Mouse (Mus musculus) erythroblast, embryonic 14.5 days (primary cell): ENCODE measurements around the gene Apoc3. TPM values are rescaled to one million over a fixed set of nuclear protein-coding genes. Genes with fewer than 3 reads are reported as not detected.

Experiments
- H3K27me3 ChIP-seq: 2 replicates; pipeline ENCODE4 v1.6.1; 2012; ENCODE audit warnings: inconsistent platforms; ENCODE audit not compliant: control insufficient read depth
- H3K36me3 ChIP-seq: 2 replicates; pipeline ENCODE4 v1.6.1; 2012; ENCODE audit warnings: mild to moderate bottlenecking, inconsistent platforms; ENCODE audit not compliant: control insufficient read depth
- H3K4me1 ChIP-seq: 2 replicates; pipeline ENCODE4 v1.6.1; 2012; ENCODE audit warnings: inconsistent platforms; ENCODE audit not compliant: control insufficient read depth
- H3K4me3 ChIP-seq: replicated peaks from 2 replicates; pipeline ENCODE3; 2012; ENCODE audit warnings: moderate library complexity, mild to moderate bottlenecking, inconsistent platforms
- H3K9me3 ChIP-seq: 2 replicates; pipeline ENCODE4 v1.6.1; 2012; ENCODE audit warnings: low read length, inconsistent platforms, mixed read lengths; ENCODE audit not compliant: control insufficient read depth
- GATA1 ChIP-seq: IDR thresholded peaks from 2 replicates; pipeline ENCODE4 v1.6.1; 2012; ENCODE audit warnings: low read length, inconsistent platforms, mixed read lengths
- TAL1 ChIP-seq: IDR thresholded peaks from 3 replicates; pipeline ENCODE4 v1.6.1; 2012; ENCODE audit warnings: low read length, inconsistent platforms, mixed read lengths
- polyA plus RNA-seq: library from polyadenylated mRNA; stranded (reverse); fragments of >175 nt; gene quantifications from 2 replicates; pipeline ENCODE4 v1.2.3, GENCODE M21; 2012

Gene Apoc3
- polyA plus RNA-seq, 1 experiment, result not detected

DNA sequence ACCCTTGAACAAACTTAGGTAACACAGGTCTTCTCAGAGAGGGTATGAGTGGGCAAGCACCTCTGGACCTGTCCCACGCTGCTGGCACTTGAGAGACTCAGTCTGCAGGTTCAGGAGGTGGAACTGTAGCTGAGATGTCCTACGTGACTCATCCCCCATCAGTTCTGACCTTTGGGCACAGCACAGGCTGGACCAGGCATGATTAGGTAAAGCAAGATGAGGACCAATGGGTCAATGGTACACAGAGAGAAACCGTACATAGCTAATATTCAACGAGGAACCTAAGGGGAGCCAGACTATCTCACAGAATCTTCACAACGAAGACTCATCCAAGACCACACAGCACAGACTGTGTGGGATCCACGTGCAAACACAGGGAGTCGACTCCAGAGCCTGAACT lies 3.4 kb upstream of the Apoc3 start:
- Histone ChIP-seq H3K4me1 (peaks cover 10% of the 10 kb centered on the region), H3K4me3 (no peak overlapping the region), H3K36me3 (no peaks in the 10 kb centered on the region), H3K27me3 (no peaks in the 10 kb centered on the region), H3K9me3 (no peaks in the 10 kb centered on the region)
- TF ChIP-seq GATA1 (no peak), TAL1 (no peak)

DNA sequence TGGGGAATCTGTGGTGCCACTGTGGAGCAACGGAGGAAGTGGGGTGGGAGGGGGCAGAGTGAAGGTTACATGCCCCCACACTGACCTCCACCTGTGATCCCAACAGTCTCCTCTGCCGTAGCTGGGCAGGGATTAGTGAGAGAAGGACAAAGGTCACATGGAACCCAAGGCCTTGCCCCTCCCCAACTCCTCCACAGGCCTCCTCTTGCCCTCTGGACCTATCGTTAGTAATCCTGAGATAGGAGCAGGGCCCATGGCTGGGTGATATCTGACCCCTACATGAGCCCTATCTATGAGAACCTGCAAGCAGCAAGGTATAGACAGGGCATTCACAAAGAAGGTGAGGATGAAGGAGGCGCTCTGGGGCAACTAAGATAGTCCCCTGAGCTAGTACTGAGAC lies 213 bp upstream of the Apoc3 start:
- Histone ChIP-seq H3K9me3 (no peaks in the 10 kb centered on the region), H3K4me1 (peaks cover 10% of the 10 kb centered on the region), H3K4me3 (no peak overlapping the region), H3K36me3 (no peaks in the 10 kb centered on the region), H3K27me3 (no peaks in the 10 kb centered on the region)
- TF ChIP-seq GATA1, result no peak
- TF ChIP-seq TAL1, result no peak

DNA sequence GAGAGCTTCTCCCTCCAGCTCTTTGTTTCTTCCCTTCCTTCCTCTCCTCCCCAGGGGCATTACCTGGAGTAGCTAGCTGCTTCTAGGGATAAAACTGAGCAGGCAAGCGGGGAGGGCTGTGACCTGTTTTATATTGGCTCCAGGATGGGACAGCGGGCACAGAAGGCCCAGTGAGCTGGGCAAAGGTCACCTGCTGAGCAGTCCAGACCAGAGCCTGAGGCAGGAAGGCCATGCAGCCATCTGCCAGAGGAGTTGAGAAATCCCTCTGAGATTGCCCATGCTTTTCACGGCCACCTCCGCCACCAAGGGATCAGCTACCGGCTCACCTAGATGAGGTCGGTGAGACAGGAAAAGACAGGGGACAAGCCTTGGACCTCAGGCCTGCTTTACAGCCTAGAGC lies 240 bp downstream of the Apoc3 start:
- peaks cover 11% of the 10 kb centered on the region for H3K4me1 ChIP-seq
- H3K36me3 ChIP-seq, result no peaks in the 10 kb centered on the region
- TF ChIP-seq GATA1 (no peak), TAL1 (no peak)
- no peak overlapping the region for H3K4me3 ChIP-seq
- H3K9me3 ChIP-seq, result no peaks in the 10 kb centered on the region
- H3K27me3 ChIP-seq, result no peaks in the 10 kb centered on the region

DNA sequence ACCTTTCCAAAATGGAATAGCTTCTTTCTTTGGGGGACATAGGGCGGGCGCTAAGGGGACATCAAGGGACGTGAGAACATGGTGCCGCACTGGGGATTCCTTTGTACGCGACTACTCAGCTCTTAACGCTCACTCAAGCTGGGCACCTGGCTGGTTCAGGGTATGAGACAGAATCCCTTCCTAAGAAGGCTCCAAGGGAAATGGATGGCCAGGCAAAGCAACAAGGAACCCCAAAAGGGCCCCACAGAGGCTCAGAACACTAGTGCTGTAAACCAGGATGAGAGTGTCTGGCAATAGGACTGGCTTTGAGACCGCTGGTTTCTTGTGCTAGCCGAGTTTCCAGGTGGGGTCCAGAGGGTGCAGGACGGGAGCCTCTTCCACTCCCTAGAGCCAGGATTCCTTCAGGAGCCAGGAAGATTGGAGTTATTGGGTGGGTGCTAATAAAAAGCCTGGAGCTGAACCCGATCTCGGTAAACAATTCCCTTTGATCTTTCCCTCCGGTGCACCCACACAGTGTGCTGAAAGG lies 4.9 kb downstream of the Apoc3 start:
- H3K27me3 ChIP-seq, result no peaks in the 10 kb centered on the region
- no peaks in the 10 kb centered on the region for H3K9me3 ChIP-seq
- peaks cover 10% of the 10 kb centered on the region for H3K4me1 ChIP-seq
- TF ChIP-seq TAL1, result no peak
- TF ChIP-seq GATA1, result no peak
- no peaks in the 10 kb centered on the region for H3K36me3 ChIP-seq
- peak overlapping the region; percentile 56 for H3K4me3 ChIP-seq

DNA sequence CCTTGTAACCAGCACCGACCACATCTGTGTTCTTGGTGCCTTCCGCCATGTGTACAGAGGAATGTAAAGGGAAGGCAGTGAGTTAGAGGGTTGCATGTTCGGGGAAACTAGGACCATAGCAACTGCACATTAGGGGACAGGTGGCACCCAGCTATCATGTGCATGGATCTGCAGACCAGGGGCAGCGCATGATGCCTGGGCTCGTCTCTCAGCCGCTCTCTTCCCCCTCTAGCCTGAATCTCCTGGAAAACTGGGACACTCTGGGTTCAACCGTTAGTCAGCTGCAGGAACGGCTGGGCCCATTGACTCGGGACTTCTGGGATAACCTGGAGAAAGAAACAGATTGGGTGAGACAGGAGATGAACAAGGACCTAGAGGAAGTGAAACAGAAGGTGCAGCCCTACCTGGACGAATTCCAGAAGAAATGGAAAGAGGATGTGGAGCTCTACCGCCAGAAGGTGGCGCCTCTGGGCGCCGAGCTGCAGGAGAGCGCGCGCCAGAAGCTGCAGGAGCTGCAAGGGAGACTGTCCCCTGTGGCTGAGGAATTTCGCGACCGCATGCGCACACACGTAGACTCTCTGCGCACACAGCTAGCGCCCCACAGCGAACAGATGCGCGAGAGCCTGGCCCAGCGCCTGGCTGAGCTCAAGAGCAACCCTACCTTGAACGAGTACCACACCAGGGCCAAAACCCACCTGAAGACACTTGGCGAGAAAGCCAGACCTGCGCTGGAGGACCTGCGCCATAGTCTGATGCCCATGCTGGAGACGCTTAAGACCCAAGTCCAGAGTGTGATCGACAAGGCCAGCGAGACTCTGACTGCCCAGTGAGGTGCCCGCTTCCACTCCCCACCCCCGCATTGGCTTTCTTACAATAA lies 5.6 kb downstream of the Apoc3 start:
- Histone ChIP-seq H3K27me3 (no peaks in the 10 kb centered on the region), H3K9me3 (no peaks in the 10 kb centered on the region), H3K36me3 (no peaks in the 10 kb centered on the region), H3K4me1 (peaks cover 6% of the 10 kb centered on the region), H3K4me3 (peak overlapping the region; percentile 56)
- TF ChIP-seq TAL1, result no peak
- no peak for TF ChIP-seq GATA1

DNA sequence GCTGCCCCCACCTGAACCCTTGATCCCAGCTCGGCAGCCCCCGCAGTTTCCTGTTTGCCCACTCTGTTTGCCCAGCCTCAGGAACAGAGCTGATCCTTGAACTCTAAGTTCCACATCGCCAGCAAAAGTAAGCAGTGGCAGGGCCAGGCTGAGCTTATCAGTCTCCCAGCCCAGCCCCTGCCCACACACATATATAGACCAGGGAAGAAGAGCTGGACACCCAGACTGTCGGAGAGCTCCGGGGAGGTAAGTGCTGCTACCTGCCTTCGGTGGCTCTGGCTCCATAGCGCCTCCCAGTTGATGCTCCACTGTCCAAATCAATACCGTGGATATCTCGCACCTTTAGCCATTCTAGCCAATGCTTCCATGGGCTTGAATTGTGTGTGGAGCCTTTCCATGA lies 6.9 kb downstream of the Apoc3 start, which contains the start of gene Apoa1:
TSS of gene Apoa1 (plus strand) at position 90 of the 400 bp plus-strand sequence.
- Histone ChIP-seq H3K4me1 (peaks cover 6% of the 10 kb centered on the region), H3K4me3 (peak within 1 kb of the TSS; percentile 56), H3K36me3 (no peaks in the 10 kb centered on the region), H3K27me3 (no peaks in the 10 kb centered on the region), H3K9me3 (no peaks in the 10 kb centered on the region)
- no peak for TF ChIP-seq TAL1
- no peak for TF ChIP-seq GATA1

DNA sequence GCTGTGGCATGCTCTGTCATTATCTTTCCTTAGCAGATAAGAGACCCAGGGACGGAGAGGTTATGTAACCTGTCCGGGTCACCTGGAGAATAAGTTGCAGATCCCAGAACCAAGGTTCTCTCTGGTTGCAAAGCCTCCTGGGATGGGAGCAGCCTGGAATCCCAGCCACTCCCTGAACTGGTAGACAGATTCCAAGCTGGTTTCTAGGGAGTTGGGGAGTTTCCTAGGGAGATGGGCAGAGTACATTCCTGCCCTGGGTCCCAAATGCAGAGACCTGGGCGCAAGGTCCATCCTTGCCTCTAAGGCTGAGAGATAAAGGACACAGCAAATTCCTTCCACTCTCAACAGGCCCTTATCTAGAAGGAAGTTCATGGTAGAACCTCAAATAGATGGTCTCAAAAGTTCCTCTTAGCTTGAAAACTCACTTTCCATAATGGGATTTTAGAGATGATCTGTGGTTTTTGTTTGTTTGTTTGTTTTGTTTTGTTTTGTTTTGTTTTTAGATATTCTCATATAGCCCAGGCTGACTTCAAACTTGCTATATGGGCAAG lies 8.3 kb downstream of the Apoc3 start:
- Histone ChIP-seq H3K27me3 (no peaks in the 10 kb centered on the region), H3K36me3 (no peaks in the 10 kb centered on the region), H3K9me3 (no peaks in the 10 kb centered on the region), H3K4me1 (peaks cover 6% of the 10 kb centered on the region), H3K4me3 (no peak overlapping the region)
- TF ChIP-seq TAL1, result no peak
- TF ChIP-seq GATA1, result no peak

DNA sequence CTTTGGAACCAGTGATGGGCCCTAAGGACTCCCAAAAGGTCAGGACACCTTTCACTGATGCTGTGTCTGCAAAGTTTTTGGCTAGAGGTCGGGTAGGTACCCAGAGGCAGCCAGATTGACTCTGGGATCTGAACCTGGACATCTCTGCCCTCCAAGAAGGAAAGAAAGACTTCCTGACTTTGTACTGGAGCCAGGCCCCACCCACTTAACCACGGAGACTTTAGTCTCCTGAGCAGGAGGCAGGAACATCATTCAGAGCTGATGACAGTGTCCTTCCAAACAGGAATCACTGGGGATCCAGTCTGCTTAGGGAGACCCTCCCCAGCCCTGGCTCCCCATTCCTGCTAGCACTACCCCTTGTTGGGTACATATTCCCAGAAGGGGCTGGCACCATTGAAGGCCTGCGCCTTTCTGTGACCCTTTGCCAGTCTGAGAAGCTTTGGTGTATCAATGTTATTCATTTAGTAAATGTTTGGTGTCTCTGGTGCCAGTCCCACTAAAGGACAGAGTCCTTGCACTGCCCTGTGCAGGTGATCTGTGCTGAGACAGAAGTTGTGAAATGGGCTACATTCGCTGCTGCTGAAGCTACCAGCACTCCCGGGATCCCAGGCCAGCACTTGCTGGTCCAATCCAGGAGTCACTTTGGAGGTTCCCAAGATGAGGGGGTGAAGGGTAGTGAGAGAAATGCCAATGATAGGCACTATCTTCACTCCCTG lies 10.3 kb downstream of the Apoc3 start:
- H3K9me3 ChIP-seq, result no peaks in the 10 kb centered on the region
- H3K36me3 ChIP-seq, result peaks cover 9% of the 10 kb centered on the region
- no peak for TF ChIP-seq TAL1
- no peak for TF ChIP-seq GATA1
- H3K27me3 ChIP-seq, result no peaks in the 10 kb centered on the region
- H3K4me3 ChIP-seq, result no peak overlapping the region
- peaks cover 4% of the 10 kb centered on the region for H3K4me1 ChIP-seq

DNA sequence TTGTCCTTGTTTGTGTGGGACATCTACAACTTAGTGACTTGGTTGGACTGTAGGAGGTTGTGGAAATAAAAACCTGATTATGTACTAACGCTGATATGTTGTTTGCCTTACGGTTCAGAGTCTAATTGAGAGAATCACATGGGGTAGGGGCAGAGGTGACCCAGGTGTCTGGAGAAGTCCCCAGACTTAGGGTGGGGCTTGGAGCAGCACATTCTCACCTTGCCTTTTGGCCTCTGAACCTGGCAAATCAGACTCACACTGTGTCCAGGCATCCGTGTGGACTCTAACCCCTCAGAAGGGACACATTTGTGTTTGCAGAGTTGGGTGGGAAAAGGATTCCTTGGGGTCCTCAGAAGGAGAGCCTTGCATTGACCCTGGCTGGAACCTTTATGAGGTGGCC lies 11.3 kb downstream of the Apoc3 start:
- no peak overlapping the region for H3K4me3 ChIP-seq
- no peaks in the 10 kb centered on the region; the same call in 1 of the 2 replicates for H3K4me1 ChIP-seq
- no peak for TF ChIP-seq GATA1
- TF ChIP-seq TAL1, result no peak
- H3K36me3 ChIP-seq, result peaks cover 13% of the 10 kb centered on the region
- no peaks in the 10 kb centered on the region for H3K9me3 ChIP-seq
- no peaks in the 10 kb centered on the region for H3K27me3 ChIP-seq
